Mouse (Mus musculus): Measurements from ENCODE around the gene Ring1.

- TF ChIP-seq CTCF (IDR thresholded peaks at IDR 0.05; ENCODE audit: low read depth, low read length): no peak
- TF ChIP-seq EP300 (IDR thresholded peaks at IDR 0.05; ENCODE audit: insufficient read depth, low read depth, low read length): no peak
- TF ChIP-seq POLR2A (IDR thresholded peaks at IDR 0.05; ENCODE audit: insufficient read depth, low read length): no peak
Measured at GRCm38 (mm10) chr17:34038440-34038839, 14.0 kb upstream of the Ring1 start.
